In the genomic region with DNA sequence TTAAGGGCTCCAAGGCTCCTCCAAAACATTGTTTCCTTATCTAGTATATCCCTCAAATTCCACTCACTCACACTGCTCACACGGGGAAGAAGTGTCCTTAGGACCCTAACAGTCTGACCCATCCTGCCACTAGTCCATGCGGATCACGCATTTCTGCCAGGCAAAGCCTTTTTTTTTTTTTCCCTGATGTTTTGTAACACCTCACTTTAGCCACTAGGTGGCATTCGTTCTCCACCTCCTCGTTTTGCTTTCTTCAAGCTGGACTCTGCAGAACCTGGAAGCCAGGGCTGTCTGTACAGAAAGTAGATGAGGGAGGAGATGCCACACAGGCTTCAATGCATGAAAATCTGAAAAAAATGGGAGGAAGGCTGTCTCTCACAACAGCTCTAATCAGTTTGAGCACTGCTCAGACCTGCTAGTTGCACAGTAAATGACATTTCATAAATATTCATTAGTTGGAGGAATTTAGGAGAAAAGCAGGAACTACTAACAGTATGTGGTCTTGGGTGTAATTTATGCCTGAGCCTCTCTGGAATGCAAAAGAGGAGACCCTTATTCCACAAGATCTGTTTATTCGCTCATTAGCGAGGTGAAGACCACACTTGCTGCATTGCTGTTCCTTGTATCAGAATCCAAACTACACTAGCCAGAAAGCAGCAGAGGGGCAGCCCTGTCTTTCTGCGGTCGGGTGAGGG, we compare ENCODE assay signal across 8 mouse cellular contexts. TPM values are rescaled to one million over a fixed set of nuclear protein-coding genes. Genes with fewer than 3 reads are reported as not detected.
DNase-seq lines count a peak whose midpoint lies in the region; ATAC-seq and TF ChIP-seq lines count a peak whose summit lies in the region.

No protein-coding gene starts in this region.

- no peaks in the 10 kb centered on the region for H3K27me3 ChIP-seq in embryonic facial prominence, embryonic 10.5 days (replicated peaks; ENCODE audit: low read depth, poor library complexity, severe bottlenecking)
- H3K27me3 ChIP-seq in hindbrain, embryonic 11.5 days (ENCODE audit: control insufficient read depth, insufficient read depth, low read length): no peaks in the 10 kb centered on the region
- no peaks in the 10 kb centered on the region for H3K27me3 ChIP-seq in small intestine, adult 2 months (ENCODE audit: control insufficient read depth, insufficient read depth, low read length)

- DNase-seq in ovary, postnatal 36 days (ENCODE audit: low spot score): peak; percentile 6
- DNase-seq in ovary, postnatal 10 days (ENCODE audit: low spot score): no peak
- DNase-seq in adrenal gland, postnatal 25 days: peak; percentile 18
- peak; percentile 60 for DNase-seq in embryonic facial prominence, embryonic 10.5 days (ENCODE audit: low spot score)
- DNase-seq in hindbrain, embryonic 11.5 days (ENCODE audit: low spot score): peak; percentile 76
- peak; percentile 22 for DNase-seq in layer of hippocampus, adult 9-10 months (ENCODE audit: low spot score)

- H3K36me3 ChIP-seq in embryonic facial prominence, embryonic 10.5 days (replicated peaks): no peaks in the 10 kb centered on the region
- no peaks in the 10 kb centered on the region for H3K36me3 ChIP-seq in hindbrain, embryonic 11.5 days (ENCODE audit: control insufficient read depth, insufficient read depth, low read length)
- no peaks in the 10 kb centered on the region for H3K36me3 ChIP-seq in small intestine, adult 2 months (ENCODE audit: control insufficient read depth, insufficient read depth, low read length)

- no peak for TF ChIP-seq POLR2A in small intestine, adult 2 months (IDR thresholded peaks at IDR 0.05; ENCODE audit: low read depth, low read length)

- peak; percentile 68; the same call in 1 of the 2 replicates for TF ChIP-seq CTCF in small intestine, adult 2 months (IDR thresholded peaks at IDR 0.05; ENCODE audit: extremely low read depth, insufficient read length, insufficient replicate concordance, low read depth, low read length)

- H3K4me2 ChIP-seq in hindbrain, embryonic 11.5 days (replicated peaks; ENCODE audit: low read depth, low read length): no peak overlapping the region

- H3K4me1 ChIP-seq in embryonic facial prominence, embryonic 10.5 days: peaks cover 4% of the 10 kb centered on the region; the same call in 1 of the 2 replicates
- no peaks in the 10 kb centered on the region for H3K4me1 ChIP-seq in hindbrain, embryonic 11.5 days (replicated peaks; ENCODE audit: control insufficient read depth, insufficient read depth, low read length)
- H3K4me1 ChIP-seq in small intestine, adult 2 months (ENCODE audit: control insufficient read depth, insufficient read depth, insufficient read length, low read length): no peaks in the 10 kb centered on the region

- H3K4me3 ChIP-seq in embryonic facial prominence, embryonic 10.5 days: no peak overlapping the region
- no peak overlapping the region for H3K4me3 ChIP-seq in hindbrain, embryonic 11.5 days (ENCODE audit: low read depth, low read length)
- H3K4me3 ChIP-seq in small intestine, adult 2 months (ENCODE audit: low read depth, low read length): no peak overlapping the region

- no peaks in the 10 kb centered on the region for H3K9me3 ChIP-seq in embryonic facial prominence, embryonic 10.5 days
- H3K9me3 ChIP-seq in hindbrain, embryonic 11.5 days (ENCODE audit: control insufficient read depth, low read length): no peaks in the 10 kb centered on the region

- H3K27ac ChIP-seq in embryonic facial prominence, embryonic 10.5 days (replicated peaks): no peak overlapping the region
- no peak overlapping the region for H3K27ac ChIP-seq in hindbrain, embryonic 11.5 days (ENCODE audit: low read depth, low read length)
- no peak overlapping the region for H3K27ac ChIP-seq in small intestine, adult 2 months (ENCODE audit: insufficient read depth, low read depth, low read length)

- WGBS in embryonic facial prominence, embryonic 10.5 days: 22% methylated on average over 9 of the region's 9 CpGs
- WGBS in hindbrain, embryonic 11.5 days: 26% methylated on average over 9 of the region's 9 CpGs
- WGBS in small intestine, adult 2 months: 36% methylated on average over 9 of the region's 9 CpGs

- H3K9ac ChIP-seq in hindbrain, embryonic 11.5 days (ENCODE audit: low read depth, low read length): no peak overlapping the region

- peak; percentile 86 for ATAC-seq in hindbrain, embryonic 11.5 days (ENCODE audit: low FRiP score)
- peak; percentile 96 for ATAC-seq in megakaryocyte progenitor cell, adult 5-6 weeks (replicated peaks; ENCODE audit: poor library complexity)

RNA-seq across cellular contexts. Expression of gene Ppp3r2, which starts 6.9 kb away (rescaled TPM):
- total RNA-seq in adrenal gland, postnatal 25 days (2021): not detected in 2 replicates
- not detected in 2 replicates for polyA plus RNA-seq in embryonic facial prominence, embryonic 10.5 days (2016; fragmentation: Nextera tagmentation; extraction: Ambion mirVana)
- not detected in 2 replicates for polyA plus RNA-seq in hindbrain, embryonic 11.5 days (2014; fragmentation: Nextera tagmentation; extraction: Ambion mirVana)
- total RNA-seq in megakaryocyte progenitor cell, adult 5-6 weeks (2015): not detected in 2 replicates
- not detected in 2 replicates for total RNA-seq in megakaryocyte progenitor cell, adult 5-6 weeks (2017)
- polyA plus RNA-seq in small intestine, adult 2 months (2012; rRNA removed): not detected in 2 replicates

RNA-seq across cellular contexts. Expression of gene Rnf20, which starts 56.9 kb away (rescaled TPM):
- 51.6 and 53.0 TPM in 2 replicates for total RNA-seq in adrenal gland, postnatal 25 days (2021)
- polyA plus RNA-seq in embryonic facial prominence, embryonic 10.5 days (2016; fragmentation: Nextera tagmentation; extraction: Ambion mirVana): 48.9 and 51.4 TPM in 2 replicates
- 78.1 and 78.5 TPM in 2 replicates for polyA plus RNA-seq in hindbrain, embryonic 11.5 days (2014; fragmentation: Nextera tagmentation; extraction: Ambion mirVana)
- 39.5 and 42.9 TPM in 2 replicates for total RNA-seq in megakaryocyte progenitor cell, adult 5-6 weeks (2015)
- total RNA-seq in megakaryocyte progenitor cell, adult 5-6 weeks (2017): 121 and 156 TPM in 2 replicates
- 3.1 and 6.8 TPM in 2 replicates for polyA plus RNA-seq in small intestine, adult 2 months (2012; rRNA removed)
